Mouse (Mus musculus): Measurements from ENCODE around the gene Klf16.

Klf16 gene

DNA sequence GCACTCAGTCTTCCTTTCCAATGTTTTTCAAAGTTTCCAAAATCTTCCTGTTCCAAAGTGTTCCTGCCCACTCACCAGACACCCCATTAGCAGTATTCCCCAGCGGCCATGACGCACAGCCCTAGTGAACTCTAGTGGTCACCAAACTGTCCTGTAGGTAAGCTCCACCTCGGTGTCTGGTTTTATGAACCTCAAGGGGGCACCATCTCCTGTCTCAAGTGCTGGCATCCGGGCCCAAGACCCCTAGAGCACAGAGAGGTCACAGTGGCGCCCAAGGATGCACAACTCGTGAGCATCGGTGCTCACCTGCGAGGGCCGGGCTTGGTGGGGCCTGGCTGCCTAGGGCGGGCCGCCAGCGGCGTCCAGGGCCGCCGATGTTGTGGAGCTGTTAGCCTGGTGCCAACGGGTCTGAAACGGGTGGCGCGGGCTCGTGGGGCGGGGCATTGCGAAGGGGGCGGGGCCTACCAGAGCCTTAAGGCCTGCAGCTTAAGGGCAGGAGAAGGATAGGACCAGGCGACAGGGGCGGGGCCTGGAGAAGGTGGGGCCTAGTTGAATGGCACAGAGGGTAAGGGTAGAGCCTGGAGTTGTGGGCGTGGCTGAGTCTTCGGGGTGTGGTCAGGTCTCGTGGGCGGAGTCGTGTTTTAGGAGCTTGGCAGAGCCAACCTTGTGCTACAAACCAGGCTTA lies 38.3 kb downstream of the Klf16 start, which contains the start of gene Atp8b3:
Gene Atp8b3 (minus strand): TSS at position 415 of the 685 bp plus-strand sequence.
- DNase-seq (ENCODE audit: low spot score) = no peak

DNA sequence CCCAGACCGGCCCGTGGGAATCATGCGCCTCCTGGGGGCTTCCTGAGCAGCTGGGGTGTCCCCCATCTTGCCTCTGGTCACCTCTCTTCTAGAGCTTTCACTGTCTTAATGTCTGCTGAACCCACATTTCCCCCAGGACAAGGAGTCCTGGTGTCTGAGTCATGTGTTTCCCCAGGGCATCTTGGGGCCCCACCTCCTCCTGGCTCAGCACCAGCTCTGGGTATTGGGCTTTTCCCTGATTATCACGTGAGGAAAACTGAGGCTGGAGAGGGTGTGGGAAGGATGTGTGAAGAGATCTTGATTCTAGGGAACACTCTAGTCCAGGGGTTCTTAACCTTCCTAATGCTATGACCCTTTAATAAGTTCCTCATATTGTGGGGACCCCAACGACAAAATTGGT lies 38.9 kb downstream of the Klf16 start:
- no peak for DNase-seq (ENCODE audit: low spot score)

DNA sequence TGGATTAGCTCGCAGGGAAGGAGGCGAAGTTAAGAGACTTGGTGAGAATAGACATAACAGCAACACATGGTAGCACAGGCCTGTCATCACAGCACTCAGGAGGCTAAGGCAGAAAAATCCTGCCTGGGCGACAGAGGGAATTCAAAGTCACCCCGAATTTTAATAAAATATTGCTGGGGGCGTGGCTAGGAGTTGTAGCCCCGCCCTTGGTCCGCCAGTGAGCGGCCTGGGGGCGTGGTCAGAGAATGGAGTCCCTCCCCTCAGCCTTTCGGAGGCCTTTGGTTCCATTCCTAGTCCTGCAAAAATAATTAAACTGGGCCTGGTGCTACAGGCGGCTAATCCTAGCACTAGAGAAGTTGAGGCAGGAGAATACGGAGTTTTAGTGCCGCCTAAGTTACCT lies 41.4 kb downstream of the Klf16 start:
- no peak for DNase-seq (ENCODE audit: low spot score)

DNA sequence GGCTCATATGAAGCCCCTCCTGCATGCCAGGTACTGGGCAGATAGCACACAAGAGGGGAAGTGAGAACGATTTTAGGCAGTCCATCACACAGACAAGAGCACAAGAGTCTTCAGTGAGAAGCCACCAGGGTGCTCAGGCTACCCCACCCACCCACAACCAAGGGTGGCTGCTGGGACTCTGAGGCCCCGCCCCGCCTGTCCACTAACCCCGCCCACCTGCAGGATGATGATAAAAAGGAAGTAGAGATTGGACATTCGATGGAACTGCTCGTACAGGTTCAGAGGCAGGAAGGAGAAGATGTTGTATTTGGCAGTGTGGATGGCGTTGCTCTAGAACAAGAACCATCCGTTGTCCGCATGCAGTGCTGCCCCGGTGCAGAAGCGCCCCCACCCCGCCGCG lies 42.0 kb downstream of the Klf16 start:
- DNase-seq (ENCODE audit: low spot score) = no peak

DNA sequence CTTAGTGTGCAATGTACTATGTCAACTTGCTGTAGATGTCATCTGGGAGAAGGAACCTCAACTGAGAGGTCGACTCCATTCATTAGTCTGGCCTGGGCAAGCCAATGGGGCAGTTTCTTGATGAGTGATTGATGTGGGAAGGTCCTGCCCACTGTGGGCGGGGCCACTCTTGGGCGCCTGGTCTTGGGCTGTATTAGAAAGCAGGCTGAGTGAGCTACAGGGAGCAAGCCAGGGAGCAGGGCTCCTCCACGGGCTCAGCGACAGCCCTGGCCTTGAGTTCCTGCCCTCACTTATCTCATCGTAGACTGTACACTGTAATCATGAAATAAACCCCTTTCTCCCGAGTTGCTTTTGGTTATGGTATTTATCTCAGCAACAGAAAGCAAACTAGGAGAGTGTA lies 43.4 kb downstream of the Klf16 start:
- DNase-seq (ENCODE audit: low spot score) = no peak

DNA sequence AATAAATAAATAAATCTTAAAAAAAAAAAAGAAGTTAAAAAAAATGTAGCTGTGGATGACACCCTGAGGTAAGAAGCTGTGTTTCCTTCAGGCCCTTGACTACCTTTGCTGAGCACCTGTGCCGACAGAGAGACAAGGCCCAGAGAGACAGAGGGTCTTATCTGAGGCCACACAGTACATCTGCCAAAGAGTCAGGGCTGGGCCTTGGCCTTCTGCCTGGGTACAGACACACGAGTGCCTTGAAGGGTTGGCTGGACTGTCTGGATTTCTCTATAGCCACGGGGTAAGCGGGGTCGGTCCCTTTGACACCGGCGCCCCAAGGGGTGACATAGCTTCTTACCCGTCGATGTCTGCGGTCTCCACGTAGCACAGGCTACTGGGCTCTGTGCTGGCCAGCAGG lies 44.3 kb downstream of the Klf16 start:
- no peak for DNase-seq (ENCODE audit: low spot score)

DNA sequence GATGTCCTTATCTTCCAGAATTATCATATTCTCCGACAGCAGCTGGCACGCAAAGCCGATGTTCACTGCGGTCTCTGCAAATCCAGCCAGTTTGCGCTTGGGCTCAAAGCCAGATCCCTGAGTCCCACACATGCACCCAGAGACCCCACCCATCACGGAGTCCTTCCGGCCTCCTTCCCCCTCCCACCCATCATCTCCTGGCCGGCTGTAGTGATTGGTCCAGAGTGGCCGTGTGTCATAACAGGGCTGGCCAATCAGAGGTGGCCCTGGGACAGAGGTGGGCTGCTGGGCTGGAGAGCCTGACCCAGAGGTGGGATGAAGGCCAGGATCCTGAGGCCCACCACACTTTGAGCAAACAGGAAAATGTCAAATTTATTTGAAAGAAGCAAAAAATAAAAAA lies 50.9 kb downstream of the Klf16 start:
- DNase-seq (ENCODE audit: low spot score) = no peak

DNA sequence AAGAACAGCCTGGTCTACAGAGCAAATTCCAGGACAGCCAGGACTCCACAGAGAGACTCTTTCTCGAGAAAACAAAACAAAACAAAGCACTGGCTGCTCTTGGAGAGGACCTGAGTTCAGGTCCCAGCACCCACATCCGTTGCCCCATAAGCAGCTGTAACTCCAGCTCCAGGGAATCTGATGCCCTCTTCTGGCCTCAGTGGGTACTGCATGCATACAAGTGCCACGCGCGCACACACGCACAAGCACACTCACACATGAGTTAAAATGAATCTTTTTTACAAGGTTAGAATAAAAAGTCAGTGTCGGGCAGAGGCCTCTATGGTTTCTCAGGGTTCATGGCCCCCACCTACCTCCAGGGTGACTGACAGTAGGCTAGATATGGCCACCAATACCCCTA lies 53.8 kb downstream of the Klf16 start:
- DNase-seq (ENCODE audit: low spot score) = no peak

DNA sequence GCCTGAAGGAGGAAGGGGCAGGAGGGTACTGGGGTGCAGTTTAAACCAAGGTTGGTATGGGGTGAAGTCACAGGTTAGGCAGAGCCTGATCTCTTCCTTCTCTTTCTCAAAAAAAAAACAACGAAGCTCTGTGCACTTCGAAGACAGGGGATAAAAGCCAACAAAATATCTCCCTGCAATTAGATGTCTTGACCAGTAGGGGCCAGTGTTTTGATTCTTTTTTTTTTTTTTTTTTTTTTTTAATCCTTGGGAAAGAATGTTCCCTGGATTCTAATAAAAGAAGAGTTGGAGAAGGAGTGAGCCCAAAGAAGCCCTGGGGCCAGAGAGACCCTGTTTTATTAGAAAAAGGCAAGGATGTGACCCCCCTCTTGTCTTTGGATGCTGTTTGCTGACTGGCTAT lies 57.8 kb downstream of the Klf16 start:
- DNase-seq (ENCODE audit: low spot score) = no peak
